Mouse (Mus musculus) embryonic fibroblast, embryonic 13.5 days (primary cell): Measurements from ENCODE around the gene Pdia3.

ENCODE experiments used
- CTCF ChIP-seq: IDR thresholded peaks from 2 replicates; pipeline ENCODE4 v1.5.1; 2011; ENCODE audit warnings: mild to moderate bottlenecking, control low read depth, low read length, moderate library complexity, borderline replicate concordance; ENCODE audit not compliant: insufficient read depth
- POLR2A ChIP-seq: IDR thresholded peaks from 2 replicates; pipeline ENCODE4 v1.6.1; 2011; ENCODE audit warnings: low read depth, mild to moderate bottlenecking, control low read depth, low read length, moderate library complexity

- TF ChIP-seq POLR2A: no peak; the same call in 1 of the 2 replicates
- no peak for TF ChIP-seq CTCF
Observed at GRCm38 (mm10) chr2:121412843-121413386, 660 bp upstream of the Pdia3 start.
